Mouse (Mus musculus) brown adipose tissue, adult 24 weeks (tissue): ENCODE results near the gene Rnf220. TPM values are rescaled to one million over a fixed set of nuclear protein-coding genes. Genes with fewer than 3 reads are reported as not detected.
A peak's percentile ranks its signal among the peaks of the same experiment; 100 is the strongest.

Source experiments
- H3K27ac ChIP-seq: fragments of 200-500 bp; replicated peaks from 2 replicates; pipeline ENCODE4 v1.5.1; 2012; ENCODE audit warnings: low read depth, mild to moderate bottlenecking, low read length
- H3K4me1 ChIP-seq: fragments of 200-500 bp; 2 replicates; pipeline ENCODE4 v1.6.1; 2012; ENCODE audit warnings: low read length, mixed read lengths; ENCODE audit not compliant: control insufficient read depth, insufficient read depth, insufficient read length
- H3K4me3 ChIP-seq: fragments of 200-500 bp; 2 replicates; pipeline ENCODE4 v1.5.1; 2012; ENCODE audit warnings: low read depth, mild to moderate bottlenecking, low read length, moderate library complexity; ENCODE audit not compliant: insufficient read depth
- polyA plus RNA-seq: library from polyadenylated mRNA; stranded (reverse); fragments of >200 nt; gene quantifications from 2 replicates; pipeline ENCODE4 v1.2.4, GENCODE M21; 2012; ENCODE audit not compliant: missing spikeins, insufficient read depth, insufficient read length

Gene Rnf220
- polyA plus RNA-seq, 1 experiment: 17.7 TPM

- H3K27ac ChIP-seq: no peak overlapping the region
- H3K4me3 ChIP-seq: no peak overlapping the region
- H3K4me1 ChIP-seq: no peaks in the 10 kb centered on the region
Measured at GRCm38 (mm10) chr4:117390850-117391795, 105.7 kb downstream of the Rnf220 start.

GRCm38 (mm10) chr4:117389264-117390054, 107.4 kb downstream of the Rnf220 start:
- Histone ChIP-seq H3K4me1 (no peaks in the 10 kb centered on the region), H3K4me3 (no peak overlapping the region), H3K27ac (no peak overlapping the region)

- Histone ChIP-seq H3K4me3 (no peak overlapping the region), H3K27ac (no peak overlapping the region), H3K4me1 (no peaks in the 10 kb centered on the region)
Measured at GRCm38 (mm10) chr4:117385247-117385646, 111.6 kb downstream of the Rnf220 start.

- H3K4me3 ChIP-seq: no peak overlapping the region
- no peak overlapping the region for H3K27ac ChIP-seq
Measured at GRCm38 (mm10) chr4:117381846-117382245, 115.0 kb downstream of the Rnf220 start.

GRCm38 (mm10) chr4:117380558-117380935, 116.3 kb downstream of the Rnf220 start:
- Histone ChIP-seq H3K27ac (no peak overlapping the region), H3K4me1 (no peaks in the 10 kb centered on the region), H3K4me3 (no peak overlapping the region)

More at GRCm38 (mm10) chr4:117381846-117382245, 115.0 kb downstream of the Rnf220 start:
- H3K4me1 ChIP-seq: no peaks in the 10 kb centered on the region

- H3K27ac ChIP-seq: no peak overlapping the region
- H3K4me1 ChIP-seq: no peaks in the 10 kb centered on the region
- H3K4me3 ChIP-seq: no peak overlapping the region
Measured at GRCm38 (mm10) chr4:117379803-117380557, 116.9 kb downstream of the Rnf220 start.

- H3K27ac ChIP-seq: no peak overlapping the region
- H3K4me1 ChIP-seq: peaks cover 2% of the 10 kb centered on the region; the same call in 1 of the 2 replicates
- no peak overlapping the region for H3K4me3 ChIP-seq
Measured at GRCm38 (mm10) chr4:117374078-117374540, 122.7 kb downstream of the Rnf220 start.

GRCm38 (mm10) chr4:117373324-117374077, 123.4 kb downstream of the Rnf220 start:
- H3K27ac ChIP-seq: no peak overlapping the region
- peaks cover 2% of the 10 kb centered on the region; the same call in 1 of the 2 replicates for H3K4me1 ChIP-seq
- no peak overlapping the region for H3K4me3 ChIP-seq

GRCm38 (mm10) chr4:117371896-117372295, 125.0 kb downstream of the Rnf220 start:
- Histone ChIP-seq H3K4me1 (peaks cover 2% of the 10 kb centered on the region; the same call in 1 of the 2 replicates), H3K27ac (no peak overlapping the region), H3K4me3 (no peak overlapping the region)

- Histone ChIP-seq H3K4me1 (peaks cover 2% of the 10 kb centered on the region; the same call in 1 of the 2 replicates), H3K27ac (no peak overlapping the region), H3K4me3 (no peak overlapping the region)
Measured at GRCm38 (mm10) chr4:117370354-117370753, 126.5 kb downstream of the Rnf220 start.

GRCm38 (mm10) chr4:117369571-117369970, 127.3 kb downstream of the Rnf220 start:
- Histone ChIP-seq H3K4me3 (no peak overlapping the region), H3K27ac (no peak overlapping the region), H3K4me1 (peaks cover 2% of the 10 kb centered on the region; the same call in 1 of the 2 replicates)

- Histone ChIP-seq H3K27ac (no peak overlapping the region), H3K4me1 (peaks cover 2% of the 10 kb centered on the region; the same call in 1 of the 2 replicates), H3K4me3 (no peak overlapping the region)
Measured at GRCm38 (mm10) chr4:117367365-117367764, 129.5 kb downstream of the Rnf220 start.

GRCm38 (mm10) chr4:117362085-117362484, 134.8 kb downstream of the Rnf220 start:
- H3K4me3 ChIP-seq: no peak overlapping the region
- peaks cover 26% of the 10 kb centered on the region for H3K4me1 ChIP-seq
- H3K27ac ChIP-seq: no peak overlapping the region

GRCm38 (mm10) chr4:117361558-117361873, 135.3 kb downstream of the Rnf220 start:
- Histone ChIP-seq H3K4me3 (no peak overlapping the region), H3K27ac (peak overlapping the region; percentile 83; the same call in 1 of the 2 replicates), H3K4me1 (peaks cover 31% of the 10 kb centered on the region)
